Mouse (Mus musculus) midbrain, embryonic 10.5 days (tissue): Measurements from ENCODE around the gene Pkn1. TPM values are rescaled to one million over a fixed set of nuclear protein-coding genes. Genes with fewer than 3 reads are reported as not detected.
A peak's percentile ranks its signal among the peaks of the same experiment; 100 is the strongest.

Experiments used
- DNase-seq: peaks from one replicate; pipeline ENCODE4 v3.0.0-alpha.2; 2017; ENCODE audit warnings: low spot score
- H3K27ac ChIP-seq: fragments of 300-500 bp; sonication (generic); replicated peaks from 2 replicates; pipeline ENCODE4 v1.5.1; 2016; ENCODE audit warnings: mild to moderate bottlenecking
- H3K27me3 ChIP-seq: fragments of 300-500 bp; sonication (generic); 2 replicates; pipeline ENCODE4 v1.6.1; 2016; ENCODE audit warnings: low read depth, mild to moderate bottlenecking; ENCODE audit not compliant: poor library complexity, severe bottlenecking
- H3K36me3 ChIP-seq: fragments of 300-500 bp; sonication (generic); 2 replicates; pipeline ENCODE4 v1.6.1; 2016; ENCODE audit warnings: mild to moderate bottlenecking, moderate library complexity
- H3K4me1 ChIP-seq: fragments of 300-500 bp; sonication (generic); 2 replicates; pipeline ENCODE4 v1.6.1; 2016
- H3K4me3 ChIP-seq: fragments of 300-500 bp; sonication (generic); 2 replicates; pipeline ENCODE4 v1.5.1; 2016; ENCODE audit warnings: mild to moderate bottlenecking, moderate library complexity
- H3K9me3 ChIP-seq: fragments of 300-500 bp; sonication (generic); replicated peaks from 2 replicates; pipeline ENCODE4 v1.6.1; 2016; ENCODE audit warnings: mild to moderate bottlenecking
- WGBS: fragments of 180-500 bp; shearing (Covaris S2); methylation state at CpG from one replicate; pipeline ENCODE4 v1.1.7; 2016; 5-methylcytosine and 5-hydroxymethylcytosine counted together
- microRNA-seq: library from miRNA; unstranded; fragments of <30 nt; microRNA quantifications from one replicate; pipeline ENCODE4, GENCODE M21; 2017
- polyA plus RNA-seq: library from polyadenylated mRNA; unstranded; fragments of >200 nt; fragmentation: Nextera tagmentation; extraction: Ambion mirVana; gene quantifications from 2 replicates; pipeline ENCODE4 v1.2.1, GENCODE M21; 2016

The Pkn1 gene
- polyA plus RNA-seq, 1 experiment from 2014 or later, result 22.8 TPM

DNA sequence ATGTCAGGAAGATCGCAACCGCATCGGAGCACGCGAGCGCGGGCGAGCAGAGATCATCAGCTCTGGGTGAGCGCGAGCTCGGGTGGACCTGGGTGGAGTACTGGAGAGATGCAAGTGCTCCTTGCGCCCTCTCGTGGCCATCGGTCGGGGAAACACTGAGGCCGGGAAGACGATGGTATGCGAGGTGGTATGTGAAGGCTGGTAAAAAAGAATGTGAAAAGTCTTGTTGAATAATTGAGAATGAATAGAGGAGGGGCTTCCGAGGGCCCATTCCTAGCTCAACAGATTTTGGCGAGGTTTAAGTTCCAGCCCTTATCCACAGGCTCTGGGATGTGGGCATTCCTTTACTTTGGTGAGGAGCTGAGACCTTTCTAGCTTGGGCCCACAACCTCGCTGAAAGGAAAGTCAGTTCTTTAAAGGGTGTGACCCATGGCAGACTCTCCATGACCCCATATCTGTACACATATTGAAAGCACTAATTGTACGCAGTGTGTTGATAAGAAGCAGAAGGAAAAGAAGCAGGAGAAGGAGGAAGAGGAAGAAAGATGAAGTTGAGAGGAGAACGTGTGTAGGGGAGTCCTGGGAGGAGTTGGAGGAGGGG lies 76.5 kb downstream of the Pkn1 start:
- Histone ChIP-seq H3K4me1 (peaks cover 7% of the 10 kb centered on the region; the same call in 1 of the 2 replicates), H3K27me3 (peaks cover 7% of the 10 kb centered on the region; the same call in 1 of the 2 replicates), H3K9me3 (no peaks in the 10 kb centered on the region), H3K36me3 (no peaks in the 10 kb centered on the region), H3K4me3 (peak overlapping the region; percentile 57), H3K27ac (peak overlapping the region; percentile 70)
- WGBS, result 10% methylated on average over 23 of the region's 23 CpGs
- DNase-seq, result peak; percentile 88

DNA sequence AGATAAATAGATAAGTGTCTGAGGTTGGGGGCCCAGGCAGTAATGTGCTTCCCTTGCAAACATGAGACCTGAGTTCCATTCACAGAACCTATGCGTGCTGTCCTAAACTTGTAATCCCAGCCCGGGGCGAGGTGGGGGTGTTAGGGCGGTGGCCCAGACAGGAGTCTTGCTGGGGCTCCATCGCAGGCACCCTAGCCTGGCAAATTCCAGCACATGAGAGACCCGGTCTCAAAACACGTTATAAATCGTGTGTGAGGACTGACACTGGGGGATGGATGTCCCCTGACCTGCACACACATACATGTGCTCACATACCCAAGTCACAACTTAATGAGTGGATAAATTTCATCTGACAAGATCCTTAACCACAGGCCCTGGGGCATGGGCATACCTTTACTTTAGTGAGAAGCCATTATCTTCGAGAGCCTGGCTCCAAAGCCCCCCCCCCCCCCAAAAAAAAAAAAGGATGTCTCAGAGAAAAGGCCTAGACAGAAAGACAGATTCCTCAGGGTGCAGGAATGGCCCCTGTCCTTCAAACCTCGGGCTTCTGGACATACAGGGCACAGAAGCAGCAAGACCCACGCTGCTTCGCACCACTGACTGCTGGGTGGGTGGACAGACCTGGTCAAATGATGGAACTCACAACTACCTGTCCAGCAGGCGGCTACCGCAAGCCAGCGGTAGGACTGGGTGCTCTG lies 77.1 kb downstream of the Pkn1 start:
- WGBS, result 59% methylated on average over 15 of the region's 15 CpGs
- Histone ChIP-seq H3K27ac (peak overlapping the region; percentile 70), H3K4me1 (peaks cover 7% of the 10 kb centered on the region; the same call in 1 of the 2 replicates)

GRCm38 (mm10) chr8:83619568-83620285 lies 79.3 kb downstream of the Pkn1 start:
- H3K36me3 ChIP-seq, result no peaks in the 10 kb centered on the region
- peaks cover 7% of the 10 kb centered on the region; the same call in 1 of the 2 replicates for H3K4me1 ChIP-seq
- 88% methylated on average over 9 of the region's 9 CpGs for WGBS
- no peak overlapping the region for H3K4me3 ChIP-seq
- no peak for DNase-seq
- no peak overlapping the region for H3K27ac ChIP-seq
- no peaks in the 10 kb centered on the region for H3K9me3 ChIP-seq
- peaks cover 7% of the 10 kb centered on the region; the same call in 1 of the 2 replicates for H3K27me3 ChIP-seq

More for the DNA sequence above, 77.1 kb downstream of the Pkn1 start:
- Histone ChIP-seq H3K36me3 (no peaks in the 10 kb centered on the region), H3K4me3 (peak overlapping the region; percentile 57), H3K9me3 (no peaks in the 10 kb centered on the region), H3K27me3 (peaks cover 7% of the 10 kb centered on the region; the same call in 1 of the 2 replicates)
- no peak for DNase-seq

DNA sequence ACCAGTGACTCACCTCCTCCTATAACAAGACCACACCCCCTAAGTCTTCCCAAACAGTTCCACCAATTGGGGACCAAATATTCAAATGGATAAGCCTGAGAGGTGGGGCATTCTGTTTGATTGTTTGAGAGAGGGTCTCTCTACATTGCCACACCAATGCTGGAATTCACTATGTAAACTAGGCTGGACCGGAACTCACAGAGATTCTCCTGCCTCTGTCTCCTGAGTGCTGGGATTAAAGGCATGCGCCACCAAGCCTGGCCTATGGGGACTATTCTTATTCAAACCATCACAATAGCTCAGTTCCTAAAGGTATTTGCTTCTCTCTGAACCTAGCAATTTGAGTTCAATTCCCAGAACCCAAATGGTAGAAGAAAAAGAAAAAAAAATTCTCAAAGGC lies 80.4 kb downstream of the Pkn1 start:
- WGBS, result 92% methylated on average over 2 of the region's 2 CpGs
- Histone ChIP-seq H3K36me3 (peaks cover 10% of the 10 kb centered on the region), H3K27ac (no peak overlapping the region), H3K4me1 (peaks cover 7% of the 10 kb centered on the region; the same call in 1 of the 2 replicates), H3K9me3 (no peaks in the 10 kb centered on the region), H3K4me3 (no peak overlapping the region), H3K27me3 (peaks cover 7% of the 10 kb centered on the region; the same call in 1 of the 2 replicates)
- DNase-seq, result no peak

DNA sequence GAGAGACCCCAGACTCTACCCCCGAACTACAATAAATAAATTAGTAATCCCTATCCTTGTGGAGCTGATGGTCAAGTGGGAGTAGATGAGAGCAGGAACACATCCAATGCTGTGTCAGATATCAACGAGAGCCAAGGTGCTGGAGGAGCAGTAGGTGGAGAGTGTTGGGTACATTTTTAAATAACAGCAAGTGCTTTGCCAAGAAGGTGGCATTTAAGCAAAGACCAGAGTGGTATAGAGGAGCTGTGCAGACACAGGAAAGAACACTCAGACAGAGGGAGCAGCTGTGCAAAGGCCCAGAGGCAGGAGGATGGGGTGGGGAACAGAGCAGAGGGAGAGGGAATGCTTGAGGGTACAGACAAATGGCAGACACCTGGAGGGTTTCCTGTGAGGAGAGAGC lies 81.9 kb downstream of the Pkn1 start:
- peaks cover 7% of the 10 kb centered on the region; the same call in 1 of the 2 replicates for H3K27me3 ChIP-seq
- DNase-seq, result no peak
- H3K36me3 ChIP-seq, result peaks cover 23% of the 10 kb centered on the region
- WGBS, result 93% methylated on average over 2 of the region's 2 CpGs
- no peak overlapping the region for H3K4me3 ChIP-seq
- peaks cover 3% of the 10 kb centered on the region; the same call in 1 of the 2 replicates for H3K4me1 ChIP-seq
- no peak overlapping the region for H3K27ac ChIP-seq
- no peaks in the 10 kb centered on the region for H3K9me3 ChIP-seq

DNA sequence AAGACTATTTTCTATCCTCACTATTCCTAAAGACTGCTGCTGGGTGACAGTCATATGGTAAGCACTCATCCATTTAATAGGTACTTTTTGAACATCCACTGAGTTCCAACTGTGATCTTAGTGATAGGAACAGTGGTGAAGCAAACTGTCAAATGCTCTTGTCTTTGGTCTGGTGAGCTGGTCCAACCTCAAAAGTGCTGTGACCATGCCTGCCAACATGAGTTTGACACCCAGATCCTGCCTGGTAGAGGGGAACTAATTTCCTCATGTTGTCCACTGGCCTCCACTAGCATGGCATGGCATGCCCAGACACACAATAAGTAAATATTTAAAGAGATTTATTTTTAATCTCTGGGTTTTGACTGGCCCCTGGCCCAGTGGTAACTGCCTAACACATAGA lies 82.4 kb downstream of the Pkn1 start:
- peaks cover 28% of the 10 kb centered on the region for H3K36me3 ChIP-seq
- H3K27me3 ChIP-seq, result peaks cover 6% of the 10 kb centered on the region; the same call in 1 of the 2 replicates
- no peak overlapping the region for H3K27ac ChIP-seq
- no peaks in the 10 kb centered on the region for H3K4me1 ChIP-seq
- H3K9me3 ChIP-seq, result no peaks in the 10 kb centered on the region
- DNase-seq, result no peak
- no peak overlapping the region for H3K4me3 ChIP-seq

Small RNA genes lying within 50 kb of the gene (microRNA-seq; reads per million reads assigned to microRNA genes)
- not detected for gene Mir1668

Other genes starting within 250 kb of the Pkn1 start
- gene Scoc, start 240.8 kb downstream of the Pkn1 start, polyA plus RNA-seq, result 129 and 131 TPM in 2 replicates
- gene Olfr370, start 163.4 kb downstream of the Pkn1 start, polyA plus RNA-seq, result not detected in 2 replicates
- 354 and 369 TPM in 2 replicates for gene Ndufb7, start 132.5 kb downstream of the Pkn1 start, polyA plus RNA-seq
- gene Tecr, start 91.2 kb downstream of the Pkn1 start, polyA plus RNA-seq, result 740 and 757 TPM in 2 replicates
- gene Dnajb1, start 91.0 kb downstream of the Pkn1 start, polyA plus RNA-seq, result 73.3 and 85.7 TPM in 2 replicates
- gene Gipc1, start 46.5 kb downstream of the Pkn1 start, polyA plus RNA-seq, result 233 and 242 TPM in 2 replicates
- 0.29 and 0.38 TPM in 2 replicates for gene Ptger1, start 32.5 kb downstream of the Pkn1 start, polyA plus RNA-seq
- gene Ddx39, start 16.0 kb upstream of the Pkn1 start, polyA plus RNA-seq, result 314 and 357 TPM in 2 replicates
- gene Adgre5, start 42.1 kb upstream of the Pkn1 start, polyA plus RNA-seq, result 8.0 and 13.4 TPM in 2 replicates
- gene Adgrl1, start 200.9 kb upstream of the Pkn1 start, polyA plus RNA-seq, result 8.6 and 11.3 TPM in 2 replicates